Mouse (Mus musculus) intestine, postnatal 0 days (tissue): Measurements from ENCODE around the gene Cd55. TPM values are rescaled to one million over a fixed set of nuclear protein-coding genes. Genes with fewer than 3 reads are reported as not detected.
"Not testable (repeated sequence)": the region's sequence is repeated elsewhere in the genome, so short reads cannot be mapped to it uniquely, and the experiment has no call there.

Experiments
- ATAC-seq: fragments of 200-750 bp; cut with Nextera tagmentation; 2 replicates; pipeline ENCODE4 v1.8.0; 2017; ENCODE audit warnings: mild to moderate bottlenecking, moderate TSS enrichment, moderate library complexity
- H3K27ac ChIP-seq: fragments of 300-500 bp; sonication (generic); 2 replicates; pipeline ENCODE4 v1.5.1; 2014; ENCODE audit warnings: mild to moderate bottlenecking, low read depth, low read length, moderate library complexity
- H3K27me3 ChIP-seq: fragments of 300-500 bp; sonication (generic); replicated peaks from 2 replicates; pipeline ENCODE4 v1.6.1; 2014; ENCODE audit warnings: low read length, mixed read lengths; ENCODE audit not compliant: control insufficient read depth, insufficient read depth
- H3K36me3 ChIP-seq: fragments of 300-500 bp; sonication (generic); 2 replicates; pipeline ENCODE4 v1.6.1; 2014; ENCODE audit warnings: mild to moderate bottlenecking, moderate library complexity; ENCODE audit not compliant: control insufficient read depth, insufficient read depth
- H3K4me1 ChIP-seq: fragments of 300-500 bp; sonication (generic); replicated peaks from 2 replicates; pipeline ENCODE4 v1.6.1; 2014; ENCODE audit warnings: antibody characterized with exemption, low read length, mixed read lengths; ENCODE audit not compliant: control insufficient read depth, insufficient read depth
- H3K4me2 ChIP-seq: fragments of 300-500 bp; sonication (generic); replicated peaks from 2 replicates; pipeline ENCODE4 v1.6.1; 2014; ENCODE audit warnings: low read depth, mild to moderate bottlenecking, moderate library complexity
- H3K4me3 ChIP-seq: fragments of 300-500 bp; sonication (generic); 2 replicates; pipeline ENCODE4 v1.5.1; 2014; ENCODE audit warnings: low read depth, low read length
- H3K9ac ChIP-seq: fragments of 300-500 bp; sonication (generic); 2 replicates; pipeline ENCODE4 v1.6.1; 2014; ENCODE audit warnings: mild to moderate bottlenecking, low read depth, low read length
- H3K9me3 ChIP-seq: fragments of 300-500 bp; sonication (generic); 2 replicates; pipeline ENCODE4 v1.6.1; 2016; ENCODE audit warnings: mixed run types; ENCODE audit not compliant: control insufficient read depth
- CTCF ChIP-seq: sonication (generic); IDR thresholded peaks from 2 replicates; pipeline ENCODE4 v1.5.1; 2016; ENCODE audit warnings: low read depth, mild to moderate bottlenecking, control low read depth, antibody characterized with exemption, moderate library complexity
- WGBS: fragments of 180-500 bp; shearing (Covaris S2); extraction: QIAGEN DNeasy Blood & Tissue Kit; methylation state at CpG from one replicate; pipeline ENCODE4 v1.1.7; 2014; 5-methylcytosine and 5-hydroxymethylcytosine counted together
- polyA plus RNA-seq: library from polyadenylated mRNA; unstranded; fragments of >200 nt; fragmentation: Nextera tagmentation; extraction: Ambion mirVana; gene quantifications from 2 replicates; pipeline ENCODE4 v1.2.1, GENCODE M21; 2015

The Cd55 gene
- polyA plus RNA-seq, 1 experiment from 2014 or later, result 30.1 TPM

GRCm38 (mm10) chr1:130422664-130423111, 39.9 kb downstream of the Cd55 start, which contains the start of gene Cd55b:
TSS of gene Cd55b (minus strand) at chr1:130423009.
- Histone ChIP-seq H3K27ac (no peak within 1 kb of the TSS), H3K36me3 (no peaks in the 10 kb centered on the region), H3K9ac (no peak within 1 kb of the TSS), H3K4me2 (peak within 1 kb of the TSS; percentile 30; the same call in 1 of the 2 replicates), H3K9me3 (no peaks in the 10 kb centered on the region), H3K27me3 (no peaks in the 10 kb centered on the region), H3K4me3 (no peak within 1 kb of the TSS), H3K4me1 (no peaks in the 10 kb centered on the region)
- no peak for TF ChIP-seq CTCF
- ATAC-seq, result peak; percentile 38; the same call in 1 of the 2 replicates
- 55% methylated on average over 18 of the region's 18 CpGs for WGBS

DNA sequence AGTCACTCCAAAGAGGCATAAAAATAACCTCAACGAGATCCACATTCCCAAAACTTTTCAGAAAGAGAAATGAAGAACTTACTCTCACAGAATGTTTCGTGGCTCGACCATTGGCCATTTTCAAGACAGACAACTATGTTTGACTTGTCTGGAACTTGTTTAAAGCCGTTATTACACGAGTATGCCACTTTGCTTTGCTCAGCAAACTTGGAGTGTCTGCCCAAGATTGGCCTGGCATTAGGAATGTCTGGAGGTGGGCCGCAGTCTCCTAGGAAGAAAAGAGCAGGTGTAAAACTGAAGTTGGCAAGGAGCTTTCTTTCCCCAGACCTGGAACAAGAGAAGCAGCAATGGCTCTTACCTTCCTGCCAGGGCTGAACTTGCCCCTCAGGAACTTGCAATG, 40.5 kb downstream of the Cd55 start:
- not testable (repeated sequence) for H3K4me1 ChIP-seq, H3K9me3 ChIP-seq, H3K27me3 ChIP-seq, H3K27ac ChIP-seq, ATAC-seq, H3K4me2 ChIP-seq, H3K4me3 ChIP-seq, H3K36me3 ChIP-seq, H3K9ac ChIP-seq
- no CpG with 5 or more reads among the region's 6 CpGs for WGBS

GRCm38 (mm10) chr1:130397109-130397508, 65.4 kb downstream of the Cd55 start:
- not testable (repeated sequence) for H3K9me3 ChIP-seq, H3K4me1 ChIP-seq, ATAC-seq, H3K4me2 ChIP-seq, H3K9ac ChIP-seq, H3K27me3 ChIP-seq, H3K27ac ChIP-seq, H3K4me3 ChIP-seq, H3K36me3 ChIP-seq
- TF ChIP-seq CTCF, result peak; percentile 20; the same call in 1 of the 2 replicates

Other genes with a start within 250 kb of the Cd55 start
- 0.14 TPM in 1 of 2 replicates, not detected in the other for gene Cd55b, start 39.7 kb downstream of the Cd55 start, polyA plus RNA-seq
- 0.08 TPM in 1 of 2 replicates, not detected in the other for gene Zp3r, start 166.9 kb upstream of the Cd55 start, polyA plus RNA-seq
- gene C4bp, start 198.9 kb upstream of the Cd55 start, polyA plus RNA-seq, result 0.82 and 0.98 TPM in 2 replicates